Mouse (Mus musculus) left cerebral cortex, adult 9 months (tissue): ENCODE measurements around the gene Sdsl.

Experiments
- DNase-seq, 2 experiments: peaks; one replicate each; pipeline ENCODE4 v3.0.0; 2022; ENCODE audit warnings: low spot score in 2 of 2

The Sdsl gene

DNA sequence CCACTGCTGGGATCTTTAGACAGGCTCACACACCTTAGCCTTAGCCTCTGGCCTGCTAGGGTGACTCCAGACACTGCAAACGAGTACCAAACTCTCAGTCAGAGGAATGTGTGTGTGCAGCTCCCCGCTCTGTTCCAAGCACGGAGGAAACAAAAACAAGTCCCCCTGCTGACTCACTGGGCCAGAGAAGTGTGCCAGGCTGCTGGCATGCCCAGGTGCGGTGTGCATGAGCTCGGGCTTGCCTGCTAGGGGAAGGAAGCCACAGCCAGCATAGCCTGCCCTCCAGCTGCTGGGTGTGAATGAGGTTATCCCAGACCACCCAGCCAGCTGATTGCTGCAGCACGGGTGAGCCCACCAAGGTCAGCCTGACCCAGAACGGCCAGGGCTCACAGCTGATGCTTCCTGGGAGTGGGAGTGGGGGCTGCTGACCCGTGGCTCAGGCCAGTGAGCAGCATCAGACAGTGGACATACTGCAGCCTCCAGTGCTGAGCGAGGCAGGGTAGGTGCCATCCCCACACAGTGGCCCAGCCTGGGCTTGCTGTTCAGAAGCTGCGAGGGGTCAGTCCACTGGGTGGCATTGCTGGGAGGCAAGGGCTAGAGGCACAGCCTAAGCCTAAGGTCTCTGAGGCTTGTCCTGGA, 22.6 kb upstream of the Sdsl start:
- DNase-seq = no peak

DNA sequence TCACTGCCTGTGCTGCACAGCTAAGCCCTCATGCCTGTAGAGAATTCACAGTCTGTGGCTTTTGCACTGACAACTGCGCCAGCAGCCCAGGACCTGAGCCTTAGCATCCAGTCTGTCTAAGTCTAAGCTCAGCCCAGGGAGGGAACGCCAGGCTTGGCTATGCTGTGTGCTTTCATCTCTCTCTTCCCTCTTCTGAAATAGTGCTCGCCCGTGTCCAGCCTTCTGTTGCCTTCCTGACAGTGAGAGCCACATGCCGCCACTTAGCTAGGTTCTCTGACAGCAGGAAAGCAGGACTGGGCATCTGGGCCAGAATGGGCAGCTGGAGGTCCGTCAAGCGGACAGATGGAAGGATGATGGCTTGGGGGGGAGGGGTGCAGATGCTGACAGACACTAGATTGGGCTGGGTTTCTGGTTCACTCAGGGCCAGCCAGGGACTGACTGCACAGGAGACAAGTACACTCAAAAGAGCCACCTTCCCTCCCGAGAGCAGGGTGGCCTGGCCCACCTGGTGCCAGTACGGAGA, 21.3 kb upstream of the Sdsl start:
- DNase-seq = no peak

GRCm38 (mm10) chr5:120493440-120493839, 20.8 kb upstream of the Sdsl start:
- DNase-seq = no peak

DNA sequence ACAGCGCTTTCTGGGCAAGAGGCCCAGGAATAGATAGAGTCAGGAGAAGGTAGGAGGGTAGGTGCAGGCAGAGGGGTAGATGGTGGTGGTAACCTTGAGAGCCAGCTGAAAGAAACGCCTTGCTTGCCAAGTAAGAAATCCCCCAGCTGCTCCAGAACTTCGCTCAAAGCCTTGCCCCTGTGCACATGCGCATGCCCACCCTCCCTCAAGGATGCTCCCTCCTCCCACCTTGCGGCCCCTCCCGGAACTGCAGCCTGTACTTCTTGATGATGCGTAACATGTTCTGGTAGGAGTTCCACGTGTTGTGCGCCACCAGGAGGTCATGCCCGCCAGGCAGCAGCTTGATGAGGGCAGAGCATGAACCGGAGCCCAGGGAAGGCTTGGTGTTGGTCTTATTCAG, 19.8 kb upstream of the Sdsl start:
- no peak for DNase-seq

DNA sequence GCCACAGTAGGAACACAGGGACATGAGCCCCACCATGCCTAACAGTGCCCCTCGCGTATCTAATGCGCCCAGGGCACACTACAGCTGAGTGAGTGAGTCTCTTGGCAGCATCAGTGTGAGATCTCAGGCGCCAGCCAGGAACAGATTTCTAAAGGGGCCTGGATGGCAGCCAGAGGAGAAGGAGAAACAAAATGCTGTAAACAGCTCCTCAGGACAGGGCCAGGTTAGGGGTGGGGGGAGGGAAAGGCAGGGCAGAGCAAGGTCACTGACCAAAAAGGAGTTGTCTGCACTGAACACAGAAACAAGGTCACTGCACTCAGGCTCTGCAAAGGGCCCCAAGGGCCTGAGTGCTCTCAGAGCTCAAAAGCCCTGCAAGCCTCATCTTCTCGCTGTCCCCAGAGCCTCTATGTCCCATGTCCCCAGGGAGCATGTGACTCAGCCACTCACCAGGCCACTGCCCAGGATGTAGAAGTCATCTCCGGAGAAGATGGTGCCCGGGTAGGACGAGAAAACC, 18.1 kb upstream of the Sdsl start:
- no peak for DNase-seq

- no peak for DNase-seq
Observed at GRCm38 (mm10) chr5:120487844-120488243, 15.2 kb upstream of the Sdsl start.

GRCm38 (mm10) chr5:120483399-120483798, 10.8 kb upstream of the Sdsl start:
- no peak for DNase-seq

DNA sequence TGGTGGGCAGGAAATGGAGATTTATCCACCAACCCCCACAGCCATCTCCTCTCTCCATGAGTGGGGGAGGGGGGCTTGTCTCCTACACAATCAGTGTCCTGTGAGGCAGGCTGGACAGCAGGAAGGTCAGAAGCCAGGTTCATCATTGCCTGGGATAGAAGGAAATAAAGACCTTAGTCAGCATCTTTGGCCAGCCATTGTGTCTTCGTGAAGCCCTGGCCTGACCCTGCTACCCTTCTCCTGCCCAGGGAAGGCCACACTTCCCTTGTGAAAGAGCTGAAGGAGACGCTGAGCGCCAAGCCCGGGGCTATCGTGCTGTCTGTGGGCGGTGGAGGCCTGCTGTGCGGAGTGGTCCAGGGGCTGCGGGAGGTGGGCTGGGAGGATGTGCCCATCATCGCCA, 8.6 kb upstream of the Sdsl start:
- DNase-seq = no peak

DNA sequence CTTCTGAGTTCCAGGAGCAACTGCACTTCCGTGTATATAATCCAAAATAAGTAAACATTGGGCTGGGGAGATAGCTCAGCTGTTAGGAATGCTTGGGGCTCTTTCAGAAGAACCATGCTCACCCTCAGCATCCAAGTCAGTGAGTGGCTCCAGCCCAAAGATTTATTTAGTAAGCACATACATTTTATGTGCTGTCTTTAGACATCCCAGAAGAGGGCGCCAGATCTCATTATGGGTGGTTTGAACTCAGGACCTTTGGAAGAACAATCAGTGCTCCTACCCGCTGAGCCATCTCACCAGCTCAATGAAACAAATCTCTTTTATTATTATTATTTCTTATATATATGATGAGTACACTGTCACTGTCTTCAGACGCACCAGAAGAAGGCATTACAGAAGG, 6.9 kb upstream of the Sdsl start:
- DNase-seq = no peak

GRCm38 (mm10) chr5:120477993-120478392, 5.4 kb upstream of the Sdsl start:
- no peak for DNase-seq

DNA sequence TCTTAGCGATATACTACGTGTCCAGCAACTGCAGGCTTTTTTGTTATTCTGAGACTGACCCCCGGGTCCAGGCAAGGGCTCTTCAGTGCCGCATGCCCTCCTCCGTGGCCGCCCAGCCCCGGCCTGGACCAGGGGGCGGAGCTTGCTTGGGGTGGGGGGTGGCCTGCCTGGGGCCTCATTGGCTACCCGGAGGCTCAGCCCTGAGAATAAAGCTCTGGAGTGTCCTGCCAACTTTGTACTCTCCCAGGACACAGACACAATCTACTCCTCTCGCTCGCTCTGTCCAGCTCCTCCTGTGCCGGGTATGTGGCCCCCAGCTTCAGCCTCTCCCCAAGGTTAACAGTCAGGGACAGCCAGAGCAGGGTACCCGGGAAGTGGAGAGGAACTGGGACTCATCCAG, 3.7 kb upstream of the Sdsl start, which contains the start of gene Sds:
Gene Sds, plus strand, starts transcription at position 231 of the 400 bp plus-strand sequence.
- DNase-seq = no peak

DNA sequence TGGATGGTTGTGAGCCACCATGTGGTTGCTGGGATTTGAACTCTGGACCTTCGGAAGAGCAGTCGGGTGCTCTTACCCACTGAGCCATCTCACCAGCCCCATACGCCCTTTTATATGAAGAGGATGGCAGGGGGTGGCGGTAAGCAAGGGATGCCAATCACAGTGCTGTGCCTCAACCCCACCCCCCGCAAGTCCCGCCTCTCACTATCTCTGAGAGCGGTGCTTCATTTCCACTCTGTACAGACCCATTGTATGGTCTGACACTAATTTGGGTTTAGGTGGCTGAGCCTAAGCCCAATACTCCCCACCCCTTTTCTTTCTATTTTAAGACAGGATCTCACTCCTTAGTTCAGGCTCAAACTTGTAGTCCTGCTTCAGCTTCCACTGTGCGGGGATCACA, 3.3 kb upstream of the Sdsl start:
- DNase-seq = no peak

- DNase-seq = no peak
Observed at GRCm38 (mm10) chr5:120473361-120473760, 751 bp upstream of the Sdsl start.

DNA sequence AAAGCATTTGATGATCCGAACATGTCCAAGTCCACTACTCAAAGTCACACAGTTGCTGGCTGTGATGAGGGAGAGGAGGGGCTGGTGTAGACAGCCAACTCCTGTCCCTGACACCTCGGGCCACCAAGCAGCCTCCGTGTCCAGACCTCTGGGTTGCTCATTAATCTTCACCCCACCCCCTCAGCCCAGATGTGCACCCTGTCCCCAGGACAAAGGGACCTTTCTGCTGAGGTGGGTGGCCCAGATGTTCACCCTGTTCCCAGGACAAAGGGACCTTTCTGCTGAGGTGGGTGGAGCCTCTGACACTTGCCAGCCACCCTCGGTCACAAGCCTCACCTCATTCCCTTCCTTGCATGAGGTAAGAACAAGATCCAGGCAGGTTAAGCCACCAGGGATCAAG, 1.1 kb downstream of the Sdsl start:
- no peak for DNase-seq

- DNase-seq = no peak
Observed at GRCm38 (mm10) chr5:120468830-120469229, 3.8 kb downstream of the Sdsl start.

- DNase-seq = no peak
Observed at GRCm38 (mm10) chr5:120468336-120468735, 4.3 kb downstream of the Sdsl start.

GRCm38 (mm10) chr5:120467026-120467425, 5.6 kb downstream of the Sdsl start:
- DNase-seq = no peak

- DNase-seq = no peak
Observed at GRCm38 (mm10) chr5:120465860-120466259, 6.8 kb downstream of the Sdsl start.

GRCm38 (mm10) chr5:120465062-120465461, 7.5 kb downstream of the Sdsl start:
- no peak for DNase-seq

- no peak for DNase-seq
Observed at GRCm38 (mm10) chr5:120464321-120464720, 8.3 kb downstream of the Sdsl start.

DNA sequence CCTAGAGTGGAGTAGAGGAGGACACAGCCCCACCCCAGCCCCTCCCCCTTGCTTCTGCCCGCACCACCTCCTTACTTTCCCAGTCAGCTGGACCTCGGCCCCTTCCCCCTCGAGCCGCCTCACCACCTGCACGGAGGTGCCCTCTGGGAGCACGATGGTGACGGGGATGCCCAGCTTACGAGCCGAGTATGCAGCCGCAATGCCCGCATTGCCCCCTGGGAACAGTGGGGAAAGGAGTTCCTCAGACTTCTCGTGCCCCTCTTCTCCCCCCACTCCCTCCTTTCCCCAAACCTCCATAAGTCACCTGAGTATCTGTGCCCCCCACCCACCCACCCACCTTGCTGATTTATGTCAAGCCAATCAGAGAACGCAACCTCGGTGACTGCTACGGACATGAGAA, 10.7 kb downstream of the Sdsl start:
- DNase-seq = no peak

DNA sequence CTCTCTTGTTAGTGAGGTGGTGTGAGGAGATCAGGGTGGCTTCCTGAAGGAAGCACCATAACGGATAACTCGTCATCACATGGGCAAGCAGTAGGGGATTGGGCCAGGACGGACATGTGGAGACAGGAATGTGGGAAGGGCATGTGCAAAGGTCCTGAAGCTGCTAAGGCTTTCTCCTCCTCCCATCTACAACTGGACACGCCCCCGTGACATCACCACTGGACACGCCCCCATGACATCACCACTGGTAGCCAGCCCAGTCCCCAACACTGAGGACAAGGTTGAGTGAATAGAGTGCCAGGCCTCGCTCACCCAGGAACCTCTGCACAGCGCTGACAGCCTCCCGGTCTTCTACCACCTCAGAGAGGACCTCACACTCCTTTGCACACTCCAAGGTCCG, 13.5 kb downstream of the Sdsl start:
- DNase-seq = no peak

DNA sequence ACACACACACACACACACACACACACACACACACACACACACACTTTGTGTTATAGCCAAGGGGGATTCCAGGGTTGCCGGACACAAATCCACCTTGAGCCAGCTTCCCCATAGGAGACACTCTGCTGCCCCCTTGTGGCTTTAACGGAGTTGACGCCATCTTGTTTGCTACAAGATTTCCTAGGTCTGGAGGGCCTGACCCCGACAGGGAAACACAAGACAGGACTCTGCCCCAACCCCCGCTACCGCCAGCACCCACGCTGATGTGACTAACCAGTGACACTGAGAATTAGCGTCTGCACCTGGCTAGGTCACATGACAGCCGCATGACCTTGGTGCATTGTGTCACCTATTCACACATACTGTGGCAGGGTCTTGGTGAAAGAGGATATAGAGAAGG, 15.0 kb downstream of the Sdsl start:
- peak in 1 of 2 experiments; percentile 66 for DNase-seq
